Mouse (Mus musculus) lung, postnatal 0 days (tissue): ENCODE measurements around the gene Ppargc1a.

Experiments used
- CTCF ChIP-seq: IDR thresholded peaks from 2 replicates; pipeline ENCODE4 v1.5.1; 2016; ENCODE audit warnings: antibody characterized with exemption, mild to moderate bottlenecking
- EP300 ChIP-seq: IDR thresholded peaks from 2 replicates; pipeline ENCODE4 v1.6.1; 2016; ENCODE audit warnings: antibody characterized with exemption, mild to moderate bottlenecking, control low read depth

- no peak for TF ChIP-seq CTCF
- no peak for TF ChIP-seq EP300
These were observed 141.1 kb downstream of the Ppargc1a start for GRCm38 (mm10) chr5:51426406-51426805.
